Mouse (Mus musculus): ENCODE results near the gene Cntnap2.

Gene Cntnap2

GRCm38 (mm10) chr6:45327952-45328485, 268.9 kb downstream of the Cntnap2 start:
- no peak for DNase-seq (ENCODE audit: low read depth, low spot score)

GRCm38 (mm10) chr6:45345396-45345795, 286.2 kb downstream of the Cntnap2 start:
- DNase-seq (ENCODE audit: low read depth, low spot score) = no peak

- no peak for DNase-seq (ENCODE audit: low read depth, low spot score)
These were observed 286.8 kb downstream of the Cntnap2 start for GRCm38 (mm10) chr6:45345953-45346352.

GRCm38 (mm10) chr6:45366442-45366841, 307.3 kb downstream of the Cntnap2 start:
- DNase-seq (ENCODE audit: low read depth, low spot score) = no peak

- DNase-seq (ENCODE audit: low read depth, low spot score) = no peak
These were observed 322.0 kb downstream of the Cntnap2 start for GRCm38 (mm10) chr6:45381126-45381525.

GRCm38 (mm10) chr6:45389034-45389433, 329.9 kb downstream of the Cntnap2 start:
- no peak for DNase-seq (ENCODE audit: low read depth, low spot score)

GRCm38 (mm10) chr6:45413629-45414028, 354.5 kb downstream of the Cntnap2 start:
- no peak for DNase-seq (ENCODE audit: low read depth, low spot score)

GRCm38 (mm10) chr6:45455424-45455823, 396.3 kb downstream of the Cntnap2 start:
- no peak for DNase-seq (ENCODE audit: low read depth, low spot score)

- no peak for DNase-seq (ENCODE audit: low read depth, low spot score)
These were observed 459.1 kb downstream of the Cntnap2 start for GRCm38 (mm10) chr6:45518221-45518620.

- no peak for DNase-seq (ENCODE audit: low read depth, low spot score)
These were observed 477.8 kb downstream of the Cntnap2 start for GRCm38 (mm10) chr6:45536999-45537398.

GRCm38 (mm10) chr6:45544319-45544875, 485.2 kb downstream of the Cntnap2 start:
- no peak for DNase-seq (ENCODE audit: low read depth, low spot score)

GRCm38 (mm10) chr6:45559724-45560123, 500.6 kb downstream of the Cntnap2 start:
- DNase-seq (ENCODE audit: low read depth, low spot score) = no peak

GRCm38 (mm10) chr6:45584467-45585094, 525.4 kb downstream of the Cntnap2 start:
- DNase-seq (ENCODE audit: low read depth, low spot score) = no peak

GRCm38 (mm10) chr6:45589084-45589483, 529.9 kb downstream of the Cntnap2 start:
- no peak for DNase-seq (ENCODE audit: low read depth, low spot score)

GRCm38 (mm10) chr6:45647017-45647416, 587.9 kb downstream of the Cntnap2 start:
- DNase-seq (ENCODE audit: low read depth, low spot score) = no peak

- no peak for DNase-seq (ENCODE audit: low read depth, low spot score)
These were observed 589.3 kb downstream of the Cntnap2 start for GRCm38 (mm10) chr6:45648419-45648818.

- DNase-seq (ENCODE audit: low read depth, low spot score) = no peak
These were observed 641.1 kb downstream of the Cntnap2 start for GRCm38 (mm10) chr6:45700287-45700686.

- DNase-seq (ENCODE audit: low read depth, low spot score) = no peak
These were observed 732.5 kb downstream of the Cntnap2 start for GRCm38 (mm10) chr6:45791612-45792011.

- no peak for DNase-seq (ENCODE audit: low read depth, low spot score)
These were observed 782.6 kb downstream of the Cntnap2 start for GRCm38 (mm10) chr6:45841626-45842341.

- no peak for DNase-seq (ENCODE audit: low read depth, low spot score)
These were observed 784.6 kb downstream of the Cntnap2 start for GRCm38 (mm10) chr6:45843736-45844135.

GRCm38 (mm10) chr6:45871409-45871992, 812.3 kb downstream of the Cntnap2 start:
- DNase-seq (ENCODE audit: low read depth, low spot score) = no peak

GRCm38 (mm10) chr6:45885486-45885885, 826.3 kb downstream of the Cntnap2 start:
- no peak for DNase-seq (ENCODE audit: low read depth, low spot score)

Measured in retina, postnatal 7 days (tissue).